Mouse (Mus musculus): ENCODE measurements at regions not wholly inside any gene's neighbourhood (a gene's known extent, or its start where the extent isn't known, plus 50 kb on each side); places are given as distances from the start of the nearest gene placed in this dataset.
A peak's percentile ranks its signal among the peaks of the same experiment; 100 is the strongest.
"Not testable (repeated sequence)": the region's sequence is repeated elsewhere in the genome, so short reads cannot be mapped to it uniquely, and the experiment has no call there.

GRCm38 (mm10) chr13:97333801-97334534, 93.1 kb downstream of the Enc1 start:
- no peak for DNase-seq

GRCm38 (mm10) chr13:97331072-97331471, 90.2 kb downstream of the Enc1 start:
- DNase-seq = no peak

GRCm38 (mm10) chr13:97321307-97321706, 80.4 kb downstream of the Enc1 start:
- not testable (repeated sequence) for DNase-seq

- DNase-seq = no peak
Measured at GRCm38 (mm10) chr13:97320756-97321155, 79.9 kb downstream of the Enc1 start.

DNA sequence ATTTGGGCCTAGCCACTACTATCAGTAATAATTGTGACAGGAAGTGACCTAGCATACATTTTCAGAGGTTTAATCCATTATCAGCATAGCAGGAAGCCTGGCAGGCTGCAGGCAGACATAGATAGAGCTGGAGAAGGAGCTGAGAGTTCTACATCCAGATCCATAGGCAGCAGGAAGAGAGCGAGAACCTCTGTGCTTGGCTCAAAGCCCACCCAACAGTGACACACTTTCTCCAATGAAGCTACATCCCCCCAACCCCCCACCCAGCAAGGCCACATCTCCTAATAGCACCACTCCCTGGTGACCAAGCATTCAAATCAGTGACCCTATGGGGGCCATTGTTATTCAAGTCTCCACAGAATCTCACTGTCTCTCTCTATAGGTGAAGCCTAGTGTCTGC, 79.4 kb downstream of the Enc1 start:
- no peak for DNase-seq

- no peak for DNase-seq
Measured at GRCm38 (mm10) chr13:97317633-97318032, 76.7 kb downstream of the Enc1 start.

- no peak for DNase-seq
Measured at GRCm38 (mm10) chr13:97312420-97313370, 71.8 kb downstream of the Enc1 start.

DNA sequence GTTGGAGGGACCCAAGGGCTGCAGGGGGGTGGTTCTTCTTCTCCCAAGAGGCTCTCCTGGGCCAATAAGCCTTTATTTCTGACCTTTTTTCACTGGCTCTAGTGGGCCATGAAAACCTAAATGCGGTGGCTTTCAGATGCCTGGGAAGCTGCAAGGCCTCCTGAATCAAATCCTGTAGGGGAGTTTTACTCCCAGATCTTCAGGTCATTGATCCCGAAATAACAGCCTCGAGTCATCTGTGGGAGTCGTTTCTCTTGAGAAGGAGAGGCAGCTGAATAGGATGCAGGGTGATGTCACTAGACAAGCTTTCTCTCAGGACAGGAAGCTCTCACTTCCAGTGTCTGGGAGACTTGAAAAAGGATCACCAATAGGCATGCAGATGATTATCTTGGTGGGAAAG, 70.4 kb downstream of the Enc1 start:
- no peak for DNase-seq

GRCm38 (mm10) chr13:97310855-97311189, 69.9 kb downstream of the Enc1 start:
- DNase-seq = no peak

DNA sequence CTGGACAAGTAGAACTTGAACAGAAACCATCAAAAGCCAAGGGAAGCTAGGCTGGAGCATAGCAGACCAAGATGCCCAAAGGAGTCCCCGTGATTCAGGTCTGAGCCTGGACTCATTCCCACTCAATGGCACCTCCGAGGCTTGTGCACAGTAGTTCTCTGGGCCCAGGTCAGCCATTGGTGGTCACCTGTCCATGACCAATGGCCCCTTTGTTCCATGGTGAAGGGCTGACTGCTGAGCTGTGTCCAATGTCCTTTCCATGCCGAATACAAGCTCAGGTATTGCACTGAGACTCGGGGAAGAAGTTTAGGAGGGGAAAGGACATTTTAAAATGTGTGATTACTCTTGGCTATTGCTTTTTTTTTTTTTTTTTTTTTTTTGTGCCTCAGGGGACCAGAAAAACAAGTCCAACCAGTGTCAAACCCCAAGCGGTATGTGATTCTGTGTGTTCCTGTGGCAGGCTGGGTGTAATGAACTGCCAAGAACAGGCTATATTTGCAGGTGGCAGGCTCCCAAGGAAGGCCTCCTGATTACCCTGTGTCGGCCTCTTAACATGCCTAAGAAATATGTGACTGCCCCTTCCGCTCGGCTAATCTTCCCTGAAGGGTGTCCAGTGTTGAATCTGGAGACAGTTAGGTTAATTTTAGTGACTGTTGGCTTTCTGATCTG, 69.4 kb downstream of the Enc1 start:
- peak; percentile 76 for DNase-seq

DNA sequence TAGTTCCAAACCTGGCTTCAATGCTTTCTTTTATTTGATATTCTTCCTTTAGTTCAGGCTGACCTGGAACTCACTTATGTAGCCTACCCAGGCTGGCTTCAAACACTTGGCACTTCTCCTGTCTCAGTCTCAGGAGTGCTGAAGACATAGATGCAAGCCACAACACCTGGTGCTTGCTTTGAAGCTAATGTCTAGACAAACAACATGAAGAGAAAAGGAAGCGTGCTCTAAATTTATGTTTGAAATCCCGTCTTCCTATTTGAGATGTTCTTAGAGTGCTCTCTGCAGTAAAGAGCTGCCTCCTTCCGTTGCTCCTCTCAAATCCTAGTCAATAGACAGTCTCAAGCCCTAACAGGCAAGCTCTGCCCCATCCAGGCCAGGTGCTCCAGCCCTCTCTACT, 68.5 kb downstream of the Enc1 start:
- DNase-seq = no peak

DNA sequence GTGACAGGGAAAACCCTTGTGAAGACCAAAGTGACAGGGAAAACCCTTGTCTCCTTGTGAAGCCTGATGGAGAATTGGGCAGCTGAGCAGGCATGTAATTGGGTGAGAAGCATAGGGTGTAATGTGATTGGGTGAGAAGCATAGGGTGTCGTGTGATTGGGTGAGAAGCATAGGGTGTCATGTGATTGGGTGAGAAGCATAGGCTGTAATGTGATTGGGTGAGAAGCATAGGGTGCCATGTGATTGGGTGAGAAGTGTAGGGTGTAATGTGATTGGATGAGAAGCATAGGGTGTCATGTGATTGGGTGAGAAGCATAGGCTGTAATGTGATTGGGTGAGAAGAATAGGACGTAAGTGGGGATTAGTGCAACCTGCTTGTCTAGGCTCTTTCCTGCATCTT, 67.5 kb downstream of the Enc1 start:
- no peak for DNase-seq

All from kidney, adult 9 months (tissue).